Mouse (Mus musculus) forebrain, embryonic 15.5 days (tissue): ENCODE data around the gene Tubb4b. TPM values are rescaled to one million over a fixed set of nuclear protein-coding genes. Genes with fewer than 3 reads are reported as not detected.

Experiments
- ATAC-seq: fragments of 200-750 bp; cut with Nextera tagmentation; replicated peaks from 2 replicates; pipeline ENCODE4 v1.8.0; 2017; ENCODE audit warnings: mild to moderate bottlenecking, moderate TSS enrichment, moderate library complexity
- H3K27ac ChIP-seq: fragments of 300-500 bp; sonication (generic); replicated peaks from 2 replicates; pipeline ENCODE4 v1.5.1; 2015; ENCODE audit warnings: mild to moderate bottlenecking, inconsistent platforms
- H3K27me3 ChIP-seq: fragments of 300-500 bp; sonication (generic); 2 replicates; pipeline ENCODE4 v1.6.1; 2015; ENCODE audit warnings: inconsistent platforms
- H3K36me3 ChIP-seq: fragments of 300-500 bp; sonication (generic); 2 replicates; pipeline ENCODE4 v1.6.1; 2015; ENCODE audit warnings: mild to moderate bottlenecking, inconsistent platforms
- H3K4me1 ChIP-seq: fragments of 300-500 bp; sonication (generic); 2 replicates; pipeline ENCODE4 v1.6.1; 2015; ENCODE audit warnings: inconsistent platforms
- H3K4me2 ChIP-seq: fragments of 300-500 bp; sonication (generic); replicated peaks from 2 replicates; pipeline ENCODE4 v1.6.1; 2015; ENCODE audit warnings: mild to moderate bottlenecking, inconsistent platforms
- H3K4me3 ChIP-seq: fragments of 300-500 bp; sonication (generic); 2 replicates; pipeline ENCODE4 v1.5.1; 2015; ENCODE audit warnings: mild to moderate bottlenecking, inconsistent platforms
- H3K9ac ChIP-seq: fragments of 300-500 bp; sonication (generic); replicated peaks from 2 replicates; pipeline ENCODE4 v1.6.1; 2015; ENCODE audit warnings: mild to moderate bottlenecking, inconsistent platforms
- H3K9me3 ChIP-seq: fragments of 300-500 bp; sonication (generic); 2 replicates; pipeline ENCODE4 v1.6.1; 2016; ENCODE audit warnings: inconsistent platforms
- WGBS: fragments of 180-500 bp; shearing (Covaris S2); methylation state at CpG from one replicate; pipeline ENCODE4 v1.1.7; 2015; ENCODE audit warnings: mixed read lengths; 5-methylcytosine and 5-hydroxymethylcytosine counted together
- polyA plus RNA-seq: library from polyadenylated mRNA; unstranded; fragments of >200 nt; fragmentation: Nextera tagmentation; extraction: Ambion mirVana; gene quantifications from 2 replicates; pipeline ENCODE4 v1.2.1, GENCODE M21; 2015

Gene Tubb4b
- polyA plus RNA-seq, 1 experiment from 2014 or later = 409 TPM

GRCm38 (mm10) chr2:25195211-25196156, 29.0 kb downstream of the Tubb4b start:
- ATAC-seq = no peak
- WGBS = 23% methylated on average over 55 of the region's 55 CpGs
- Histone ChIP-seq H3K4me2 (no peak overlapping the region), H3K9ac (no peak overlapping the region), H3K27ac (no peak overlapping the region), H3K4me1 (0 out of 2 replicates have a peak, but pooled peaks cover 3% of the 10 kb centered on the region), H3K27me3 (peaks cover 29% of the 10 kb centered on the region), H3K4me3 (no peak overlapping the region), H3K9me3 (no peaks in the 10 kb centered on the region), H3K36me3 (peaks cover 14% of the 10 kb centered on the region)

GRCm38 (mm10) chr2:25194486-25195171, 29.9 kb downstream of the Tubb4b start:
- ATAC-seq = no peak
- 88% methylated on average over 17 of the region's 17 CpGs for WGBS

GRCm38 (mm10) chr2:25194006-25194405, 30.5 kb downstream of the Tubb4b start:
- 84% methylated on average over 5 of the region's 5 CpGs for WGBS
- Histone ChIP-seq H3K4me2 (no peak overlapping the region), H3K4me1 (0 out of 2 replicates have a peak, but pooled peaks cover 3% of the 10 kb centered on the region), H3K9ac (no peak overlapping the region), H3K27me3 (peaks cover 29% of the 10 kb centered on the region), H3K9me3 (no peaks in the 10 kb centered on the region), H3K36me3 (peaks cover 2% of the 10 kb centered on the region; the same call in 1 of the 2 replicates), H3K4me3 (no peak overlapping the region), H3K27ac (no peak overlapping the region)
- ATAC-seq = no peak

More at GRCm38 (mm10) chr2:25194486-25195171, 29.9 kb downstream of the Tubb4b start:
- peaks cover 29% of the 10 kb centered on the region for H3K27me3 ChIP-seq
- H3K9ac ChIP-seq = no peak overlapping the region
- no peak overlapping the region for H3K27ac ChIP-seq
- H3K4me2 ChIP-seq = no peak overlapping the region
- H3K4me1 ChIP-seq = 0 out of 2 replicates have a peak, but pooled peaks cover 3% of the 10 kb centered on the region
- no peaks in the 10 kb centered on the region for H3K9me3 ChIP-seq
- H3K36me3 ChIP-seq = peaks cover 6% of the 10 kb centered on the region
- no peak overlapping the region for H3K4me3 ChIP-seq

GRCm38 (mm10) chr2:25193330-25193770, 31.2 kb downstream of the Tubb4b start:
- Histone ChIP-seq H3K27me3 (peaks cover 29% of the 10 kb centered on the region), H3K4me2 (no peak overlapping the region), H3K9me3 (no peaks in the 10 kb centered on the region), H3K4me1 (0 out of 2 replicates have a peak, but pooled peaks cover 3% of the 10 kb centered on the region), H3K36me3 (no peaks in the 10 kb centered on the region; the same call in 1 of the 2 replicates), H3K9ac (no peak overlapping the region), H3K4me3 (no peak overlapping the region), H3K27ac (no peak overlapping the region)
- ATAC-seq = peak; percentile 85
- WGBS = 6% methylated on average over 6 of the region's 6 CpGs

- H3K27me3 ChIP-seq = no peaks in the 10 kb centered on the region
- H3K4me1 ChIP-seq = peaks cover 39% of the 10 kb centered on the region
- no peak overlapping the region for H3K9ac ChIP-seq
- WGBS = 86% methylated on average over 6 of the region's 6 CpGs
- no peak for ATAC-seq
- H3K4me2 ChIP-seq = no peak overlapping the region
- no peaks in the 10 kb centered on the region for H3K9me3 ChIP-seq
- no peaks in the 10 kb centered on the region for H3K36me3 ChIP-seq
- no peak overlapping the region for H3K27ac ChIP-seq
- H3K4me3 ChIP-seq = no peak overlapping the region
Measured at GRCm38 (mm10) chr2:25187841-25188240, 36.7 kb downstream of the Tubb4b start.

- Histone ChIP-seq H3K4me2 (peak overlapping the region; percentile 73), H3K9me3 (no peaks in the 10 kb centered on the region), H3K4me3 (peak overlapping the region; percentile 53), H3K36me3 (no peaks in the 10 kb centered on the region), H3K4me1 (peaks cover 50% of the 10 kb centered on the region), H3K9ac (peak overlapping the region; percentile 71; the same call in 1 of the 2 replicates), H3K27me3 (no peaks in the 10 kb centered on the region), H3K27ac (peak overlapping the region; percentile 95)
- ATAC-seq = no peak; the same call in 1 of the 2 replicates
- 29% methylated on average over 5 of the region's 5 CpGs for WGBS
Measured at GRCm38 (mm10) chr2:25186575-25186930, 37.9 kb downstream of the Tubb4b start.

GRCm38 (mm10) chr2:25185625-25186574, 38.6 kb downstream of the Tubb4b start:
- WGBS = under 1% methylated on average over 64 of the region's 64 CpGs
- Histone ChIP-seq H3K9ac (peak overlapping the region; percentile 71), H3K4me1 (peaks cover 57% of the 10 kb centered on the region)

GRCm38 (mm10) chr2:25184496-25184895, 40.0 kb downstream of the Tubb4b start:
- Histone ChIP-seq H3K4me1 (peaks cover 66% of the 10 kb centered on the region), H3K27ac (peak overlapping the region; percentile 95; the same call in 1 of the 2 replicates)

More at GRCm38 (mm10) chr2:25185625-25186574, 38.6 kb downstream of the Tubb4b start:
- ATAC-seq = peak; percentile 75
- peak overlapping the region; percentile 53 for H3K4me3 ChIP-seq
- H3K36me3 ChIP-seq = no peaks in the 10 kb centered on the region
- H3K27me3 ChIP-seq = no peaks in the 10 kb centered on the region
- H3K9me3 ChIP-seq = no peaks in the 10 kb centered on the region
- H3K4me2 ChIP-seq = peak overlapping the region; percentile 73
- peak overlapping the region; percentile 95 for H3K27ac ChIP-seq

GRCm38 (mm10) chr2:25183336-25183735, 41.2 kb downstream of the Tubb4b start:
- Histone ChIP-seq H3K9ac (no peak overlapping the region), H3K4me2 (peak overlapping the region; percentile 83), H3K4me1 (peaks cover 75% of the 10 kb centered on the region), H3K27me3 (no peaks in the 10 kb centered on the region), H3K36me3 (no peaks in the 10 kb centered on the region), H3K4me3 (peak overlapping the region; percentile 73), H3K27ac (0 out of 2 replicates have a peak overlapping the region, but pooled peaks have one; percentile 88), H3K9me3 (no peaks in the 10 kb centered on the region)
- ATAC-seq = no peak
- 28% methylated on average over 2 of the region's 2 CpGs for WGBS

More at GRCm38 (mm10) chr2:25184496-25184895, 40.0 kb downstream of the Tubb4b start:
- WGBS = 93% methylated on average over 7 of the region's 7 CpGs
- Histone ChIP-seq H3K9me3 (no peaks in the 10 kb centered on the region), H3K36me3 (no peaks in the 10 kb centered on the region), H3K4me3 (no peak overlapping the region), H3K27me3 (no peaks in the 10 kb centered on the region), H3K9ac (no peak overlapping the region), H3K4me2 (no peak overlapping the region)
- no peak for ATAC-seq

- peak overlapping the region; percentile 88 for H3K27ac ChIP-seq
- H3K4me1 ChIP-seq = peaks cover 82% of the 10 kb centered on the region
- H3K4me3 ChIP-seq = peak overlapping the region; percentile 73
- H3K9ac ChIP-seq = no peak overlapping the region
- WGBS = 3% methylated on average over 6 of the region's 6 CpGs
- no peak for ATAC-seq
- H3K4me2 ChIP-seq = peak overlapping the region; percentile 83
- no peaks in the 10 kb centered on the region for H3K27me3 ChIP-seq
- H3K36me3 ChIP-seq = no peaks in the 10 kb centered on the region
- no peaks in the 10 kb centered on the region for H3K9me3 ChIP-seq
Measured at GRCm38 (mm10) chr2:25182664-25183063, 41.8 kb downstream of the Tubb4b start.

- 0% methylated on average over 17 of the region's 17 CpGs for WGBS
Measured at GRCm38 (mm10) chr2:25181891-25182397, 42.6 kb downstream of the Tubb4b start.

More at GRCm38 (mm10) chr2:25181891-25182397, 42.6 kb downstream of the Tubb4b start:
- peak overlapping the region; percentile 83 for H3K4me2 ChIP-seq
- peak overlapping the region; percentile 73 for H3K4me3 ChIP-seq
- H3K36me3 ChIP-seq = no peaks in the 10 kb centered on the region
- H3K27ac ChIP-seq = peak overlapping the region; percentile 88
- peaks cover 89% of the 10 kb centered on the region for H3K4me1 ChIP-seq
- no peaks in the 10 kb centered on the region for H3K27me3 ChIP-seq
- H3K9ac ChIP-seq = peak overlapping the region; percentile 68
- no peak for ATAC-seq
- no peaks in the 10 kb centered on the region for H3K9me3 ChIP-seq
